Mouse (Mus musculus) midbrain, embryonic 12.5 days (tissue): ENCODE data around the gene Plod3. TPM values are rescaled to one million over a fixed set of nuclear protein-coding genes. Genes with fewer than 3 reads are reported as not detected.

Experiments
- ATAC-seq: fragments of 200-750 bp; cut with Nextera tagmentation; 2 replicates; pipeline ENCODE4 v1.8.0; 2017; ENCODE audit warnings: low read depth, moderate TSS enrichment, moderate library complexity; ENCODE audit not compliant: low FRiP score
- H3K27ac ChIP-seq: fragments of 300-500 bp; sonication (generic); replicated peaks from 2 replicates; pipeline ENCODE4 v1.5.1; 2016; ENCODE audit warnings: mild to moderate bottlenecking
- H3K27me3 ChIP-seq: fragments of 300-500 bp; sonication (generic); 2 replicates; pipeline ENCODE4 v1.6.1; 2016; ENCODE audit warnings: mild to moderate bottlenecking
- H3K36me3 ChIP-seq: fragments of 300-500 bp; sonication (generic); 2 replicates; pipeline ENCODE4 v1.6.1; 2016
- H3K4me1 ChIP-seq: fragments of 300-500 bp; sonication (generic); 2 replicates; pipeline ENCODE4 v1.6.1; 2016
- H3K4me2 ChIP-seq: fragments of 300-500 bp; sonication (generic); replicated peaks from 2 replicates; pipeline ENCODE4 v1.6.1; 2016; ENCODE audit warnings: mild to moderate bottlenecking, moderate library complexity
- H3K4me3 ChIP-seq: fragments of 300-500 bp; sonication (generic); 2 replicates; pipeline ENCODE4 v1.5.1; 2016; ENCODE audit warnings: mild to moderate bottlenecking
- H3K9ac ChIP-seq: fragments of 300-500 bp; sonication (generic); replicated peaks from 2 replicates; pipeline ENCODE4 v1.6.1; 2016; ENCODE audit warnings: mild to moderate bottlenecking, moderate library complexity
- H3K9me3 ChIP-seq: fragments of 300-500 bp; sonication (generic); 2 replicates; pipeline ENCODE4 v1.6.1; 2016; ENCODE audit warnings: mild to moderate bottlenecking
- whole genome bisulfite sequencing: fragments of 180-500 bp; shearing (Covaris S2); methylation state at CpG from one replicate; pipeline ENCODE4 v1.1.7; 2016; 5-methylcytosine and 5-hydroxymethylcytosine counted together
- polyA plus RNA-seq: library from polyadenylated mRNA; unstranded; fragments of >200 nt; fragmentation: Nextera tagmentation; extraction: Ambion mirVana; gene quantifications from 2 replicates; pipeline ENCODE4 v1.2.1, GENCODE M21; 2016

The Plod3 gene
- polyA plus RNA-seq, 1 experiment from 2014 or later: 40.7 TPM

GRCm38 (mm10) chr5:136988420-136988819 lies 1.6 kb downstream of the Plod3 start:
- Histone ChIP-seq H3K27me3 (no peaks in the 10 kb centered on the region), H3K4me3 (peak overlapping the region; percentile 92), H3K9ac (peak overlapping the region; percentile 93), H3K9me3 (no peaks in the 10 kb centered on the region), H3K4me1 (peaks cover 18% of the 10 kb centered on the region), H3K36me3 (peaks cover 51% of the 10 kb centered on the region), H3K27ac (no peak overlapping the region), H3K4me2 (peak overlapping the region; percentile 91)
- WGBS: 75% methylated on average over 7 of the region's 7 CpGs
- ATAC-seq: no peak

- peaks cover 18% of the 10 kb centered on the region for H3K4me1 ChIP-seq
- H3K27ac ChIP-seq: no peak overlapping the region
- H3K4me2 ChIP-seq: no peak overlapping the region
- H3K27me3 ChIP-seq: no peaks in the 10 kb centered on the region
- H3K9me3 ChIP-seq: no peaks in the 10 kb centered on the region
- WGBS: 93% methylated on average over 6 of the region's 6 CpGs
- no peak for ATAC-seq
- H3K4me3 ChIP-seq: no peak overlapping the region
- H3K9ac ChIP-seq: no peak overlapping the region
- H3K36me3 ChIP-seq: peaks cover 62% of the 10 kb centered on the region
Observed at GRCm38 (mm10) chr5:136989801-136990200, 3.0 kb downstream of the Plod3 start.

GRCm38 (mm10) chr5:136999449-136999848 lies 12.6 kb downstream of the Plod3 start:
- 54% methylated on average over 5 of the region's 5 CpGs for WGBS
- Histone ChIP-seq H3K9ac (no peak overlapping the region), H3K27ac (no peak overlapping the region), H3K27me3 (no peaks in the 10 kb centered on the region), H3K4me1 (no peaks in the 10 kb centered on the region), H3K4me3 (no peak overlapping the region), H3K9me3 (no peaks in the 10 kb centered on the region), H3K4me2 (no peak overlapping the region), H3K36me3 (peaks cover 19% of the 10 kb centered on the region)
- ATAC-seq: no peak

DNA sequence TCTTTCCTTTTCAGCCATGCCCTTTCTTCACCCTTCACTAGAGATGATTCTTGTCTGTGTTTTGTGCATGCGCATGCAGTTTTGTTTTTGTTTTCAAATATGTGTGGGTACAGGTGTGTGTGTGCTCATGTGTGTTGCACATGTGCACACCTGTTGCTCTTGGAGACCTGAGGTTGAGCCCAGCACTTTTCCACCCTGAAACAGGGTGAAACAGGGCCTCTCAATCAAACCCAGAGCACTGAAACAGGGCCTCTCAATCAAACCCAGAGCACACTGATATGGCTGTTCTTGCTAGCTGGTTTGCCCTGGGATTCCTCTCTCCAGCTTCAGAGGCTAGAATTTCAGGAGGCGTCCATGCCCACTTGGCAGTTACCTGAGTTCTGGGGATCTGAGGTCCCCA lies 13.8 kb downstream of the Plod3 start:
- 72% methylated on average over 2 of the region's 2 CpGs for WGBS
- Histone ChIP-seq H3K36me3 (peaks cover 7% of the 10 kb centered on the region), H3K27me3 (no peaks in the 10 kb centered on the region), H3K27ac (no peak overlapping the region), H3K4me1 (no peaks in the 10 kb centered on the region), H3K9ac (no peak overlapping the region), H3K9me3 (no peaks in the 10 kb centered on the region), H3K4me3 (no peak overlapping the region), H3K4me2 (no peak overlapping the region)
- no peak for ATAC-seq

DNA sequence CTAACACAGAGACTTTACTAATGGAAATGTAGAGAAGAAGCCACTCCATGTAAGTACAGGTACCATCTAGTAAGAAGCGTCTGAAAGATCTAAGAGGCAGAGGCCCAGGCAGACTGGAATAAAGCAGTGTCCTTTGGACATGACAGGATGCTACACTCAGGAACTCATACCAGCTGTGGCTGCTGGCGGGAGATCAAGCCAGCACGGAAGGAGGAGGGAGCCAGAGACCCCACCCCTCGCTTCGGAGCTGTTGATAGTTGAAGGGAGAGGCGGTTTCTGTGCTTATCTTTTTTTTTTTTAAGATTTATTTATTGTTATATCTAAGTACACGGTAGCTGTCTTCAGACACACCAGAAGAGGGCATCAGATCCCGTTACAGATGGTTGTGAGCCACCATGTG lies 20.5 kb downstream of the Plod3 start:
- Histone ChIP-seq H3K36me3 (no peaks in the 10 kb centered on the region), H3K9me3 (no peaks in the 10 kb centered on the region), H3K9ac (no peak overlapping the region), H3K27me3 (0 out of 2 replicates have a peak, but pooled peaks cover 3% of the 10 kb centered on the region), H3K4me1 (no peaks in the 10 kb centered on the region), H3K4me3 (no peak overlapping the region), H3K27ac (no peak overlapping the region), H3K4me2 (no peak overlapping the region)
- WGBS: 70% methylated on average over 8 of the region's 8 CpGs
- no peak for ATAC-seq

GRCm38 (mm10) chr5:137009988-137010387 lies 23.2 kb downstream of the Plod3 start:
- 43% methylated on average over 3 of the region's 3 CpGs for WGBS
- H3K4me1 ChIP-seq: no peaks in the 10 kb centered on the region

DNA sequence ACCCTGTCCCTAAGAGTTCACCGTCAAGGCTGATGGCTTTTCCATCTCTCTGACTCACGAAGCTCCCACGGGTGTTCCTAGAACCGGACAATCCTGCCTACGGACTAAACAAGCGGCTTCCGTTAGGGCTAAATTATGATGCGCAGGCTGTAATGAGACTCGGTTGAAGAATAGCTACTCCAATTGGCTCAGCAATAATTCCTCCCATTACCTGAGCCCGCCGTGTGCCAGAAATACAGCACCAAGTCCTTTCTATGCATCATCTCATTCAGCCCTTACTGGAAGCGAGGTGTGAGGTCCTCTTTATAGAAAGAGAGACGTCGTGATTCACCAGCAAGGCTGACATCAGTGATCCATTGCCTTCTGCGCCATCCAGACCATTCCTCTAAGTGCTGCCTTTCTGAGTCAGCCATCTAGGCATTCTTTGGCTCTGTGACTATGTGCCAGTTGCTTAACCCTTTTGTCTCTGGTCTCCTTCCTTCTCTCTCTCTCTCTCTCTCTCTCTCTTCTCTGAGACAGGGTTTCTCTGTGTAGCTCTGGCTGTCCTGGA lies 25.7 kb downstream of the Plod3 start:
- Histone ChIP-seq H3K4me3 (no peak overlapping the region), H3K4me1 (no peaks in the 10 kb centered on the region), H3K9ac (no peak overlapping the region), H3K4me2 (no peak overlapping the region), H3K27me3 (0 out of 2 replicates have a peak, but pooled peaks cover 3% of the 10 kb centered on the region), H3K27ac (no peak overlapping the region), H3K9me3 (0 out of 2 replicates have a peak, but pooled peaks cover 5% of the 10 kb centered on the region), H3K36me3 (no peaks in the 10 kb centered on the region)
- WGBS: 85% methylated on average over 15 of the region's 15 CpGs
- no peak for ATAC-seq

More at GRCm38 (mm10) chr5:137009988-137010387, 23.2 kb downstream of the Plod3 start:
- Histone ChIP-seq H3K27ac (no peak overlapping the region), H3K4me3 (no peak overlapping the region), H3K36me3 (no peaks in the 10 kb centered on the region), H3K4me2 (no peak overlapping the region), H3K27me3 (0 out of 2 replicates have a peak, but pooled peaks cover 3% of the 10 kb centered on the region), H3K9ac (no peak overlapping the region), H3K9me3 (0 out of 2 replicates have a peak, but pooled peaks cover 2% of the 10 kb centered on the region)
- ATAC-seq: no peak

DNA sequence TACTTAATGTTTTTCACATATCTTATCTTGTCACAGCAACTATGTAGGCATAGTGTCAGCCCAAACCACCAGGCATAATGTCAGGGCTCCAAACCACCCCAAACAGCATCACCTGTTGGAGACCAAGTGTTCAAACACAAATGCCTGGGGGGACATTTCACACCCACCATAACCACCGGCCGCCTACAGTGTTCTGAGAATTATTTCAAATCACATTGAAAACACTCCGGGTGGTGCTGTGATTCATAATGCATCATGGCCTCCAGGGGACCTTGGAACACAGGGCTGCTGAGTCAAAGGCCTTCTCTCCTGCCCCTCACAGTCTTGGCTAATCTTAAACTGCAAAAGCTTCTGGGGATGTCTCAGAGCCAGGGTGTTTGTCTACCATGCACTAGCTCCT lies 29.1 kb downstream of the Plod3 start:
- H3K4me2 ChIP-seq: no peak overlapping the region
- 90% methylated on average over 3 of the region's 3 CpGs for WGBS
- no peaks in the 10 kb centered on the region for H3K36me3 ChIP-seq
- 0 out of 2 replicates have a peak, but pooled peaks cover 5% of the 10 kb centered on the region for H3K9me3 ChIP-seq
- no peak overlapping the region for H3K4me3 ChIP-seq
- no peak overlapping the region for H3K27ac ChIP-seq
- no peaks in the 10 kb centered on the region for H3K27me3 ChIP-seq
- ATAC-seq: no peak
- no peaks in the 10 kb centered on the region for H3K4me1 ChIP-seq
- H3K9ac ChIP-seq: no peak overlapping the region

DNA sequence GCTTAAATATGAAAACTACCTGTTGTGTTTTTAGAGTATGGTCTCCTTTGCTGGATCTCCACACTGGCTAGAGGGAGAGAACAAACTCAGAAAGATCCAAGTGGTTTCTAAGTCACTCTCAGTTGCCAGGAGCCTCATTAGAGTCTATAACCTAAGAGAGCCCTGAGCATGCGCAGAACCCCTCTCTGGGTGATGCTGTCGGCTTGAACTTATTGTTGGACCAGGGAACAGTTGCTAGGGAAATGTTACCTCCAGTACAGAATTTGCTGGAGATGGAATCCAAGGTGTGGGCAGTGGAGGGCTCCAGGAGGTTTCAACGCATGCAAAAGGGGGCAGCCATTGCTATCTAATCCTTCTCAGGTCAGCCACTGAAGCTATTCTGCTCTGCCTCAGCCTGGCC lies 37.5 kb downstream of the Plod3 start:
- Histone ChIP-seq H3K9me3 (no peaks in the 10 kb centered on the region), H3K4me1 (peaks cover 15% of the 10 kb centered on the region), H3K36me3 (no peaks in the 10 kb centered on the region), H3K4me3 (no peak overlapping the region), H3K27ac (no peak overlapping the region), H3K9ac (no peak overlapping the region), H3K4me2 (0 out of 2 replicates have a peak overlapping the region, but pooled peaks have one; percentile 41), H3K27me3 (peaks cover 55% of the 10 kb centered on the region)
- no peak for ATAC-seq
- 52% methylated on average over 3 of the region's 3 CpGs for WGBS

DNA sequence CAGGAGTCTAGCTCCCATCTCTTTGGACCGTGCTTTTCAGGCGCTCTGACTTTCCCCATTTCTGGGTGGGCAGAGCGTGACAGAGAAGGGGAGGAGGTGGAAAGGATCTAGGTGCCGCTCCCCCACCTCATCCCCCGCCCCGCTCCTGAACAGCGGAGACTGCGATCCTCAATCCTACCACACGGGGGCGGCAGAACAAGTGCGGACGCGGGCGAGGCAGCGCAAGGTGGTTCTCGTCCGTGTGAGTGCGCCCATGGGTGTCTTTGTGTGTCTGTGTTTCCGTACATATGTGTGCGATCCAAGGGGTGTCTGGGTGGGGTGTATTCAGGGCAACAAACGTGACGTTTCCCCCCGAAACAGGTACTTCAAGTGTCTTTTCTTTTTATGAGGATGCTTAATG lies 38.3 kb downstream of the Plod3 start:
- Histone ChIP-seq H3K4me2 (peak overlapping the region; percentile 41), H3K27ac (no peak overlapping the region), H3K4me3 (0 out of 2 replicates have a peak overlapping the region, but pooled peaks have one; percentile 10), H3K9ac (no peak overlapping the region), H3K9me3 (no peaks in the 10 kb centered on the region), H3K36me3 (no peaks in the 10 kb centered on the region), H3K4me1 (peaks cover 20% of the 10 kb centered on the region), H3K27me3 (peaks cover 61% of the 10 kb centered on the region)
- ATAC-seq: no peak
- under 1% methylated on average over 23 of the region's 23 CpGs for WGBS

- Histone ChIP-seq H3K4me1 (peaks cover 28% of the 10 kb centered on the region), H3K4me3 (0 out of 2 replicates have a peak within 1 kb of the TSS, but pooled peaks have one; percentile 10), H3K9ac (no peak within 1 kb of the TSS), H3K27ac (no peak within 1 kb of the TSS), H3K4me2 (peak within 1 kb of the TSS; percentile 41), H3K27me3 (peaks cover 71% of the 10 kb centered on the region), H3K9me3 (no peaks in the 10 kb centered on the region), H3K36me3 (no peaks in the 10 kb centered on the region)
- no peak for ATAC-seq
- WGBS: 43% methylated on average over 4 of the region's 4 CpGs
Observed at GRCm38 (mm10) chr5:137026092-137026491, 39.3 kb downstream of the Plod3 start, which contains the start of gene Vgf. TSS of gene Vgf (plus strand) at chr5:137026392.

- ATAC-seq: no peak; the same call in 1 of the 2 replicates
- WGBS: 4% methylated on average over 28 of the region's 29 CpGs
- peak overlapping the region; percentile 37; the same call in 1 of the 2 replicates for H3K9ac ChIP-seq
Observed at GRCm38 (mm10) chr5:137028561-137029272, 41.9 kb downstream of the Plod3 start.

More at GRCm38 (mm10) chr5:137028561-137029272, 41.9 kb downstream of the Plod3 start:
- peaks cover 95% of the 10 kb centered on the region for H3K27me3 ChIP-seq
- no peaks in the 10 kb centered on the region for H3K9me3 ChIP-seq
- H3K4me1 ChIP-seq: peaks cover 47% of the 10 kb centered on the region
- H3K4me3 ChIP-seq: peak overlapping the region; percentile 12; the same call in 1 of the 2 replicates
- H3K4me2 ChIP-seq: peak overlapping the region; percentile 97
- no peaks in the 10 kb centered on the region for H3K36me3 ChIP-seq
- H3K27ac ChIP-seq: no peak overlapping the region
